Mouse (Mus musculus) cerebellum, adult 2 months (tissue): ENCODE data around the gene Mrpl35. TPM values are rescaled to one million over a fixed set of nuclear protein-coding genes. Genes with fewer than 3 reads are reported as not detected.

Experiments used
- DNase-seq, 2 experiments: peaks; one replicate each; pipeline ENCODE4 v3.0.0; 2021
- H3K27ac ChIP-seq: fragments of 200-500 bp; 2 replicates; pipeline ENCODE4 v1.5.1; 2012; ENCODE audit warnings: low read length, control low read depth, inconsistent platforms; ENCODE audit not compliant: insufficient read depth
- H3K27me3 ChIP-seq: fragments of 200-500 bp; 2 replicates; pipeline ENCODE4 v1.6.1; 2012; ENCODE audit warnings: inconsistent platforms, mild to moderate bottlenecking, low read length, moderate library complexity; ENCODE audit not compliant: control insufficient read depth, insufficient read depth
- H3K4me1 ChIP-seq: fragments of 200-500 bp; 2 replicates; pipeline ENCODE4 v1.6.1; 2011; ENCODE audit warnings: low read length; ENCODE audit not compliant: control insufficient read depth, insufficient read depth
- H3K4me3 ChIP-seq: fragments of 200-500 bp; replicated peaks from 2 replicates; pipeline ENCODE3; 2011; ENCODE audit warnings: mild to moderate bottlenecking, low read depth, low read length, control low read depth; ENCODE audit not compliant: insufficient read depth
- CTCF ChIP-seq: fragments of 200-500 bp; IDR thresholded peaks from 2 replicates; pipeline ENCODE4 v1.5.1; 2011; ENCODE audit warnings: low read depth, mild to moderate bottlenecking, control low read depth, low read length, moderate library complexity, borderline replicate concordance; ENCODE audit not compliant: insufficient read depth
- POLR2A ChIP-seq: fragments of 200-500 bp; IDR thresholded peaks from 2 replicates; pipeline ENCODE4 v1.6.1; 2011; ENCODE audit warnings: low read length, control low read depth, borderline replicate concordance; ENCODE audit not compliant: insufficient read depth
- WGBS: fragments of 180-500 bp; shearing (Covaris S2); methylation state at CpG from one replicate; pipeline ENCODE4 v1.1.7; 2018; 5-methylcytosine and 5-hydroxymethylcytosine counted together
- polyA plus RNA-seq: library from polyadenylated mRNA; depleted of rRNA; stranded (reverse); fragments of >200 nt; gene quantifications from 2 replicates; pipeline ENCODE4 v1.2.3, GENCODE M21; 2012

Mrpl35 gene
- polyA plus RNA-seq, 1 experiment = 22.1 TPM

- peak; percentile 96 to 99 for DNase-seq
- H3K27ac ChIP-seq = peak within 1 kb of the TSS; percentile 89
- H3K27me3 ChIP-seq = no peaks in the 10 kb centered on the region
- H3K4me3 ChIP-seq = peak within 1 kb of the TSS; percentile 78
- WGBS = under 1% methylated on average over 64 of the region's 64 CpGs
- TF ChIP-seq CTCF (no peak), POLR2A (peak; percentile 94)
- no peaks in the 10 kb centered on the region for H3K4me1 ChIP-seq
These were observed 4.2 kb upstream of the Mrpl35 start, which contains the start of gene Immt for GRCm38 (mm10) chr6:71830690-71831580. Gene Immt (plus strand): TSS chr6:71831331.

DNA sequence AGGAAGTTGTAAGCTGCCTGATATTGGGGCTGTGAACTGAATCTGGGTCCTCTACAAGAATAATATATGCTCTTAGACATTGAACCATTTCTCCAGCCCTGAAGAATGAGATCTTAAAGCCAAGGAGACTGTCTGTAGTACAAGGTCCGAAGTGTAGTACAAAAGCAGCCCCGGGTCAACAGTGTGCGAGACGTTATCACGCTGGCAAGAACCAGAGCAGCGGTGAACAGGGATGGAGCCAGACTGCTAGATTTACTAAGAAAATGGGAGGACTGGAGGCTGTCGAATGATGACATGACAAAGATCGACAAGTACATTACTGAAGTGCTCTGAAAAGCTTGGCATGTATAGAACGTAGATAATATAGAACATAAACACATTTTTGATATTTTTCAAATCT is 3.0 kb upstream of the Mrpl35 start:
- H3K27me3 ChIP-seq = no peaks in the 10 kb centered on the region
- DNase-seq = no peak
- H3K4me3 ChIP-seq = no peak overlapping the region
- H3K4me1 ChIP-seq = no peaks in the 10 kb centered on the region
- WGBS = 87% methylated on average over 9 of the region's 9 CpGs
- TF ChIP-seq CTCF = no peak
- no peak for TF ChIP-seq POLR2A
- H3K27ac ChIP-seq = no peak overlapping the region

DNA sequence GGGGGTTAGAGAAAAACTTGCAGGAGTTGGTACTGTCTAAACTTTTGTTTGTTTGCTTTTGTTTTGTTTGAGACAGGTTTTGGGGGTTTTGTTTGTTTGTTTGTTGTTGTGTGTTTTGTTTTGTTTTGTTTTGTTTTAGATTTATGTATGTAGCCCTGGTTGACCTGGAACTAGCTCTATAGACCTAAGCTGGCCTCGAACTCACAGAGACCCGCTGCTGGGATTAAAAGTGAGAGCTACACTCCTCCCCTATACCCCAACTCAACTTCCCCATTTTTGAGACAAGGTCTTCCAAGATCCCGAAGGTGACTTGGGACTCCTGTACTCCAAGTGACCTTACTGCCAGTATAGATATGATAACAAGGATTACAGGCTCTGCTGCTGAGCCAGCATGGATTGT is 2.8 kb downstream of the Mrpl35 start:
- WGBS = 41% methylated on average over 3 of the region's 3 CpGs
- DNase-seq = no peak
- no peak overlapping the region for H3K27ac ChIP-seq
- peak overlapping the region; percentile 99 for H3K4me3 ChIP-seq
- TF ChIP-seq POLR2A (no peak), CTCF (no peak)
- no peaks in the 10 kb centered on the region for H3K27me3 ChIP-seq
- peaks cover 4% of the 10 kb centered on the region; the same call in 1 of the 2 replicates for H3K4me1 ChIP-seq

- TF ChIP-seq POLR2A (peak; percentile 79; the same call in 1 of the 2 replicates), CTCF (no peak)
- DNase-seq = peak; percentile 88 to 91
- H3K27me3 ChIP-seq = no peaks in the 10 kb centered on the region
- under 1% methylated on average over 19 of the region's 19 CpGs for WGBS
- peak overlapping the region; percentile 99 for H3K4me3 ChIP-seq
- H3K4me1 ChIP-seq = peaks cover 4% of the 10 kb centered on the region; the same call in 1 of the 2 replicates
- H3K27ac ChIP-seq = peak overlapping the region; percentile 54; the same call in 1 of the 2 replicates
These were observed 3.3 kb downstream of the Mrpl35 start for GRCm38 (mm10) chr6:71823488-71823887.

- no peak for TF ChIP-seq POLR2A
- no peak for TF ChIP-seq CTCF
- Histone ChIP-seq H3K27ac (no peak overlapping the region), H3K4me3 (peak overlapping the region; percentile 99), H3K4me1 (peaks cover 4% of the 10 kb centered on the region; the same call in 1 of the 2 replicates), H3K27me3 (no peaks in the 10 kb centered on the region)
- under 1% methylated on average over 7 of the region's 7 CpGs for WGBS
- DNase-seq = no peak
These were observed 3.7 kb downstream of the Mrpl35 start for GRCm38 (mm10) chr6:71823085-71823484.

DNA sequence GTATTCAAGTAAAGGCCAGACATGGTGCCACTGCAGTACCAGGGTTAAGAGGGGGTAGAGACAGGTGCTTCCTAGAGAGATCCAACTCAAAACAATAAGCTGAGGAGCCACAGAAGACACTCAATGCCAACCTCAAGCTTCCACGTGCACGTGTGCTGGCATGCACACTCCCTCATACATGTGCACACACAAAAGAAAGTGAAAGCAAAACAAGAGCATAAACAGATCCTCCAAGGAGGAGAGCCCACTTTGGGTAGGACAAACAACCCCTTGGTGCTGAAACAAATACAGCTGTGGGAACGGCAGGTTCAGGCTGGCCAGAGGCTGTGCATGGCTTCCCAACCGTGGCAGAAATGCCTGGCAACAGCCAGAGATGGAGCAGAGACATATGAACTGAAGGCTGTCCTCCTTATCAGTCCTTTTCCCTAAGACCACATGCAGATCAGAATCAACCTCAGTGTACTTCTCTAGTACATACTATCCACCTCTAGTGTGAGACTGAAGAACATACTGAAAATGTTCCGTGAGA is 6.9 kb downstream of the Mrpl35 start:
- H3K4me3 ChIP-seq = no peak overlapping the region
- no peaks in the 10 kb centered on the region for H3K27me3 ChIP-seq
- 57% methylated on average over 5 of the region's 5 CpGs for WGBS
- H3K27ac ChIP-seq = no peak overlapping the region
- TF ChIP-seq CTCF = no peak
- TF ChIP-seq POLR2A = no peak
- DNase-seq = no peak
- H3K4me1 ChIP-seq = peaks cover 4% of the 10 kb centered on the region; the same call in 1 of the 2 replicates

DNA sequence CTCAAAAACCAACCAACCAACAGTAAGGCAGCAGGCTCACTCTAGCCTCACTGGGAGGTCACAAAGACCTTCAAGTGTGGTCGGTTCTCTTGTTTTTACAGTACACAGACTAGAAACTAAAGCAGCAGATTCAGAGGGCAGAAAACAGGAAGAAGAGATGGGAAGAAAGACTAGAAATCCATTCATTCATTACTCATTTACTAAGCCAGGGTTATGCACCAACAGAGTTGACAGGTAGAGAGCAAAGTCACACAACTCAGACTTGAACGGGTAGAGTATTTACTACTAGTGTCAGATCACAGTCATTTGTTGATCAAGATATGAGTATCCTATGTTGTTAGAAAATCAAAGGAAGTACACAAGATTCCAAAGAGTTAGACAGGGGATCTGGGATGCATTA is 13.9 kb downstream of the Mrpl35 start:
- Histone ChIP-seq H3K27ac (no peak overlapping the region), H3K27me3 (no peaks in the 10 kb centered on the region), H3K4me3 (no peak overlapping the region), H3K4me1 (no peaks in the 10 kb centered on the region)
- no peak for DNase-seq
- TF ChIP-seq POLR2A = no peak
- TF ChIP-seq CTCF = no peak
- 87% methylated on average over 2 of the region's 2 CpGs for WGBS
